Mouse (Mus musculus) spleen, adult 2 months (tissue): ENCODE measurements around the gene Rps7.

ENCODE experiments used
- CTCF ChIP-seq: fragments of 200-500 bp; IDR thresholded peaks from 2 replicates; pipeline ENCODE4 v1.5.1; 2011; ENCODE audit warnings: mild to moderate bottlenecking, inconsistent platforms; ENCODE audit not compliant: insufficient read depth, insufficient read length, insufficient replicate concordance; ENCODE audit errors: extremely low read depth
- POLR2A ChIP-seq: fragments of 200-500 bp; IDR thresholded peaks from 2 replicates; pipeline ENCODE4 v1.6.1; 2011; ENCODE audit warnings: low read depth, low read length, inconsistent platforms

- TF ChIP-seq CTCF (no peak), POLR2A (no peak)
These were observed 53.3 kb downstream of the Rps7 start, which contains the start of gene Allc for GRCm38 (mm10) chr12:28582423-28582822.
